Mouse (Mus musculus) heart, postnatal 0 days (tissue): ENCODE data around the gene Rbm25.

Source experiments
- CTCF ChIP-seq: IDR thresholded peaks from 2 replicates; pipeline ENCODE4 v1.5.1; 2016; ENCODE audit warnings: antibody characterized with exemption, control low read depth, low read depth
- EP300 ChIP-seq: IDR thresholded peaks from 2 replicates; pipeline ENCODE4 v1.6.1; 2016; ENCODE audit warnings: antibody characterized with exemption, low read depth

- TF ChIP-seq CTCF = no peak
- no peak for TF ChIP-seq EP300
These were observed 88.4 kb downstream of the Rbm25 start for GRCm38 (mm10) chr12:83719431-83719830.
